Mouse (Mus musculus) heart, postnatal 14 days (tissue): ENCODE results near the gene Rhbdl1. TPM values are rescaled to one million over a fixed set of nuclear protein-coding genes. Genes with fewer than 3 reads are reported as not detected.
"Not testable (repeated sequence)": the region's sequence is repeated elsewhere in the genome, so short reads cannot be mapped to it uniquely, and the experiment has no call there.

Source experiments
- DNase-seq, 2 experiments: peaks; one replicate each; pipeline ENCODE4 v3.0.0; 2021 to 2022
- intact Hi-C: fragments of 180-260 bp; cut with DNase I; formaldehyde crosslinking; loops from one replicate; pipeline ENCODE4 v1.15.1; 2025
- total RNA-seq, 2 experiments: library from RNA; stranded (reverse); gene quantifications; 2 replicates each; pipeline ENCODE4 v1.2.3; 2021

Gene Rhbdl1
- total RNA-seq, 2 experiments from 2014 or later: 2.5 to 3.1 TPM

GRCm38 (mm10) chr17:25873405-25874147, 36.5 kb upstream of the Rhbdl1 start:
- DNase-seq: no peak
- intact Hi-C loops: no loop called here

- intact Hi-C loops: no loop called here
- DNase-seq: no peak
Measured at GRCm38 (mm10) chr17:25872676-25873075, 35.6 kb upstream of the Rhbdl1 start.

GRCm38 (mm10) chr17:25871566-25871965, 34.5 kb upstream of the Rhbdl1 start:
- DNase-seq, intact Hi-C loops: not testable (repeated sequence)

GRCm38 (mm10) chr17:25869954-25870353, 32.9 kb upstream of the Rhbdl1 start:
- intact Hi-C loops: loop anchor here (5.0 kb wide), 1 partner anchor 98 kb away; the partner anchor contains the start of gene Narfl
- no peak for DNase-seq

DNA sequence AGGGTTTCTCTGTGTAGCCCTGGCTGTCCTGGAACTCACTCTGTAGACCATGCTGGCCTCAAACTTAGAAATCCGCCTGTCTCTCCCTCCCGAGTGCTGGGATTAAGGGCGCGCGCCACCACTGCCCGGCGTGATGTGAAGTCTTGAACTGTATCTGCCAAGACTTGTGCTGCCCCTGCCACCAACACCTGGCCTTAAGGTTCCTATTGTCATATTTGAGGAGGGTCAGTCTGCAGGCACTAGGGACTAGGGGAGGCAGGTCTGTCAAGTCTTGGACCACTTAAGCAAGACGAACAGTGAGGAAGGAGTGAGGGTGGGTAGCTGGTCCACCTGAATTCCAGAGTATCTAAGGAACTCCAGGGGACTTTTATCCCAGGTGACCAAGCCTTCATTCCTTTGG, 32.4 kb upstream of the Rhbdl1 start:
- intact Hi-C loops: loop anchor here (5.0 kb wide), 1 partner anchor 97 kb away; the partner anchor contains the start of gene Narfl
- no peak for DNase-seq

- intact Hi-C loops: loop anchor here (5.0 kb wide), 1 partner anchor 96 kb away; the partner anchor contains the start of gene Narfl
Measured at GRCm38 (mm10) chr17:25868601-25869191, 31.6 kb upstream of the Rhbdl1 start, which contains the start of gene Mcrip2. Gene Mcrip2, minus strand, starts transcription at chr17:25868764.

DNA sequence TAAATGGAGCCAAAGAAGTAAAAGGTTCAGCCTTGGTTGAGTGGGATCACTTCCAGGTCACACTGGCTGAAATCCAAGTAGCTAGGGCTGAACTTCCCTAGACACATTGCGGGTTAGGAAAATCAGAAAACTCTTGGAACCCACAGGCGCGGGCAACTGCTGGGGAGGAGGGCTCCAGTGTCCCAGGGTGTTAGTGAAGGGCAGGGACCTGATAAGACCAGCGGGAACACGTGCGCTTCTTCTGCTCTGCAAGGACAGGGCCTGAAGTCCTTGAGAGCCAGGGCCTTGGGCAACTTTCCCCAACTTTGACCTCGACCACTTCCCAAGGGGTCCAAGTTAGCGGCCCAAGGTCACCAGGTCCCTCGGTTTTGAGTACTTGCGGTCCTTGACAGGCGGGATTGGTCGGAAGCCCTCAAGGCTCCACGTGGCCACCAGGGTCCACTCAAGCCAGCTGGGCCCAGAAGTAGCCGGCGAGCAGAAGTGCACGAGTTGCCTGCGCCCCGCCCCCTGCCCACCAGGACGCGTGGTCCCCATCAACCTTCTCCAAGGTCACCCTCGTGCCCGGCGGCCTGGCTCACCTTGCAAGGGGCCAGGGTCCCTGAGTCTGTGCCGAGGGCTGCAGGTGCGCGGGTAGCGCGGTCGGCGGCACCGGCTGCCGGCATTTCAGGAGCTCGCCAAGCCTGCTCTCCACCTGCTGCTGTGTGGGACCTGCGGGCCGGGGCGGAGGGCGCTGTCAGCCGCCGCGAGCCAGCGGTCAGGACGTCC, 30.9 kb upstream of the Rhbdl1 start:
- peak; percentile 55 to 73 for DNase-seq
- intact Hi-C loops: loop anchor here (2.0 to 5.0 kb wide), 2 partner anchors 23 to 96 kb away; partner anchors contain the start of genes Narfl and Rhot2

More at GRCm38 (mm10) chr17:25868601-25869191, 31.6 kb upstream of the Rhbdl1 start, which contains the start of gene Mcrip2:
- DNase-seq: peak; percentile 83 to 86

DNA sequence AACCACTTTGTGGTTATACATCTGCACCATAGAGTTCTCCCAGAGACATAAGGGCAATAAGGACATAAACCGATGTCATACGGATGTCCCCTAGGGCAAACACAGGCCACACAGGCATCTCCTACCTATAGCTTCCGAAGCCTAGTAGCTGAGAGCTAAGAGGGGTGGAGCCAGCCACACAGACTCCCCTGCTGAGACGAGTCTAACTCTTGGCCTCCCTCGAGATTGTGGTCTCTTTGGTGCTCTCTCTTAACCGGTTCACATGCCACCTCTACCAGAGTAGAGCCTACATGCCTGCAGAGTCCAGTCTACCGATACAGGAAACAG, 30.4 kb upstream of the Rhbdl1 start:
- DNase-seq: no peak
- intact Hi-C loops: loop anchor here (2.0 to 5.0 kb wide), 2 partner anchors 23 to 95 kb away; partner anchors contain the start of genes Narfl and Rhot2

DNA sequence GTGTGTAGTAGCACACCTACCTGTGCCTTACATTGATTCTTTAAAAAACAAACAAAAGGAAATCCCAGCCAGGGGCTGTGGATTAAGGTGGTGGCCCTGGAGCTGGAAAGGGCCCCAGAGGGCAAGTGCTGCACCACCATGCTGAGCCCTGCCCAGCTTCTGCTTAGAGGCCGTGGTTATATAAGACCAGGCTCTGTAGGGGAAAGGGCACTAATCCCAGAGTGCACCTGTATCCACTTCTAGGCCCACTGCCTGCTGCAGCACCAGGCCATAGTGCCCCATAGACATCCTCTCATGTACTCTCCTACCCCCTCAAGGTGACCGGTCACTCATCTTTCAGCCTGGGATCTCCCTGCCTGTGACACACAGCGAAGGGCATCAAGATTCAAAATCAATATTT, 29.1 kb upstream of the Rhbdl1 start:
- intact Hi-C loops: loop anchor here (2.0 to 5.0 kb wide), 2 partner anchors 21 to 94 kb away; partner anchors contain the start of genes Narfl and Rhot2
- no peak for DNase-seq

DNA sequence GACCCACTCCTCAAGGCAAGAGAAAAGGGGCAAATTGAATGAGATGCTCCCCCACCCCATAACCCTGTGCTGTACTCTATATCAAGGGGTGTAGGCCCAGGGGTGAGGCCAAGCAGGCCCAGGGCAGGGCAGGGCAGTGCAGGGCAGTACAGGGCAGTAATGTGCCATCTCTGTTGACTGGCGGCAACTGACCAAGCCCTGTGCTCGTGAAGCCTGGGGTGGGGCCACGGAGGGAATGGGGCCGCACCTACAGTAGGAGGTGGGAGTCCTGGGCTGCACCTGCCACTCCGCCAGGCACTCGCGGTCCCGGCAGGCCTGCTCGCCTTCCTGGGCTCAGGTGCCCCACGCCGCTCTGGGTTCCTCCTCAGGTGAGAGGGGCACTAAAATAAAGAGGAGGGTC, 28.2 kb upstream of the Rhbdl1 start:
- intact Hi-C loops: loop anchor here (5.0 kb wide), 1 partner anchor 93 kb away; the partner anchor contains the start of gene Narfl
- no peak for DNase-seq

DNA sequence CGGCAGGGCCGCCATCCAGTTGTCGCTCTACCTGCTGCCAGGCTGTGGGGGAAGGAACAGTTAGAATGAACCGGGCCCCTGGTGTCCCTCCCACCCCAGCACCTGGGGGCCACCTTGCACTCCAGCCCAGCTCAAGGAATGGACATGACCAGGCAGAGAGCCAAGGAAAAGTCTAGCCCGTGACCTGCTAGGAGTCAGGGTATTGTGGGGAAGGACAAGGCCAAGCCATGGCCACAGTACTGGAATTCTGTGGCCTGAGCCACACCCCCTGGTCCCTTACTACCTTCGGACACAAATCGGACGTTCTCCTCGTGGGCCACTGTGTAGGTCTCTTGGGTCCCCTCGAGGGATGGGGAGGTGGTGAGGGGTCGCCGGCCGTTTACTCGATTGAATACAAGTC, 27.2 kb upstream of the Rhbdl1 start:
- DNase-seq: no peak
- intact Hi-C loops: no loop called here

GRCm38 (mm10) chr17:25863681-25864080, 26.6 kb upstream of the Rhbdl1 start:
- intact Hi-C loops: no loop called here
- DNase-seq: no peak

DNA sequence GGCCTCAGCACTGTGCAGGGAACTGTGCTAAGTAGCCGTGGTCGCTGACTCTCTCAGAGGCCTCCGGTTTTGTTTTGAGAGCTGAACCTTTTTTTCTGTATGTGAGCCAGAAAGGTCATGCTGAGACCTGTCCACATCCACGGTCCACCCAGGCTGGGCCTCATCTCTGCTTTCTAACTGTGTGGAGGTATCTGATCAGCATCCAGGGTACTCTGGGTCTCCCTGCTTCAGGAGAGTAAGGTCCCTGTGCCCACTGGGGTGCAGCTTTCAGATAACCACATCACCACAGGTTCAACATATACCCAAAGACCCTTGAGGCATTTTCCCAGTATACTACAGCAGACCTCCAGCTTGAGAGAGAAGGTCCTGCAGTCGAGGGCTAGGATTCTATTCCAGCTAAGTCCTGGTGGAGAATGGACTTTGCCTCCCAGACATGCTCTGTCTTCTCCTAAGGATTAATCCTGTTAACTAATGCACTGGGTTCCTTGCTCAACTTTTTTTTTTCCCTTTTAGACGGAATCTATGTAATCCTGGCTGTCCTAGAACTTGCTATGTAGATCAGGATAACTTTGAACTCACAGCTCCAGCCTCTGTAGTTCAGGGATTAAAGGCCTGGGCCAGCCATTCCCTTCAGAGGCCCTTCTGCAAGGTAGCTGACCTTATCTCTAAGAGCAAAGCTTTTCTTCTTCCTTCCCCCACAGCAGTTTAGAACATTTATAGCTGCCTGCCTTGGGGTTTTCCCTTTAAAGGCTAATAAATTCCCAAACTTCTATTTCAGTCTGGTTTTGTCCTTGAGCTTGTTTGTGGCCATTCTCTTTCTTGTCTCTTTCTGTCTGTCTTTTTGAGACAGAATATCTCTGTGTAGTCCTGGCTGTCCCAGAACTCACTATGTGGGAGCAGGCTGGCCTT, 24.9 kb upstream of the Rhbdl1 start:
- intact Hi-C loops: no loop called here
- no peak for DNase-seq

- DNase-seq: peak; percentile 89 to 92
- intact Hi-C loops: no loop called here
Measured at GRCm38 (mm10) chr17:25860832-25861703, 24.0 kb upstream of the Rhbdl1 start, which contains the start of gene Wdr90. Gene Wdr90, minus strand, starts transcription at chr17:25861501.

GRCm38 (mm10) chr17:25860229-25860628, 23.1 kb upstream of the Rhbdl1 start:
- intact Hi-C loops: no loop called here
- no peak for DNase-seq

- intact Hi-C loops: loop anchor here (2.0 kb wide), 1 partner anchor 22 kb away; no protein-coding TSS in a partner anchor
- DNase-seq: peak; percentile 92 to 96
Measured at GRCm38 (mm10) chr17:25844396-25844901, 7.4 kb upstream of the Rhbdl1 start, which contains the start of gene Rhot2. Gene Rhot2, minus strand, starts transcription at chr17:25844851.

- intact Hi-C loops: loop anchor here (2.0 kb wide), 1 partner anchor 23 kb away; no protein-coding TSS in a partner anchor
- no peak for DNase-seq
Measured at GRCm38 (mm10) chr17:25843636-25844395, 6.7 kb upstream of the Rhbdl1 start.
